Mouse (Mus musculus) MEL (cell line): ENCODE results near the gene Htr3b. TPM values are rescaled to one million over a fixed set of nuclear protein-coding genes. Genes with fewer than 3 reads are reported as not detected.

Experiments
- DNase-seq: peaks from one replicate; pipeline ENCODE4 v3.0.0; 2011; ENCODE audit warnings: low read depth, low spot score
- H3K27ac ChIP-seq: 2 replicates; pipeline ENCODE4 v1.5.1; 2012; ENCODE audit warnings: low read depth, mild to moderate bottlenecking, control low read depth, low read length, moderate library complexity; ENCODE audit not compliant: control insufficient read depth
- H3K27me3 ChIP-seq, 2 experiments: fragments of 150-350 bp in 1 of 2; sonication (generic) in 1 of 2; 2 replicates each; pipeline ENCODE4 v1.6.1; 2012; ENCODE audit warnings: low read length in 2 of 2, mild to moderate bottlenecking in 2 of 2, improper control_type of control experiment in 1 of 2, moderate library complexity in 1 of 2; ENCODE audit not compliant: insufficient read depth in 2 of 2, control insufficient read depth in 1 of 2
- H3K36me3 ChIP-seq, 2 experiments: 2 replicates each; pipeline ENCODE4 v1.6.1; 2012 to 2014; ENCODE audit warnings: low read length in 2 of 2, improper control_type of control experiment in 1 of 2, inconsistent platforms in 1 of 2, mild to moderate bottlenecking in 1 of 2; ENCODE audit not compliant: insufficient read depth in 2 of 2, control insufficient read depth in 1 of 2
- H3K4me1 ChIP-seq, 2 experiments: fragments of 150-350 bp in 1 of 2; sonication (generic) in 1 of 2; 2 replicates each; pipeline ENCODE4 v1.6.1; 2012; ENCODE audit warnings: low read length in 2 of 2, improper control_type of control experiment in 1 of 2, mild to moderate bottlenecking in 1 of 2; ENCODE audit not compliant: insufficient read depth in 2 of 2, control insufficient read depth in 1 of 2
- H3K4me3 ChIP-seq, 2 experiments: fragments of 150-350 bp in 1 of 2; sonication (generic) in 1 of 2; 2 replicates each; pipeline ENCODE4 v1.5.1; 2012; ENCODE audit warnings: low read depth in 2 of 2, low read length in 2 of 2, mild to moderate bottlenecking in 2 of 2, moderate library complexity in 2 of 2, control low read depth in 1 of 2, improper control_type of control experiment in 1 of 2; ENCODE audit not compliant: control insufficient read depth in 1 of 2, insufficient read depth in 1 of 2
- H3K79me2 ChIP-seq: 2 replicates; pipeline ENCODE4 v1.6.1; 2012; ENCODE audit warnings: mild to moderate bottlenecking, low read length, moderate library complexity; ENCODE audit not compliant: control insufficient read depth, poor library complexity, insufficient read depth
- H3K9ac ChIP-seq: 2 replicates; pipeline ENCODE4 v1.6.1; 2012; ENCODE audit warnings: low read depth, mild to moderate bottlenecking, control low read depth, low read length, moderate library complexity; ENCODE audit not compliant: control insufficient read depth, poor library complexity, severe bottlenecking
- H3K9me3 ChIP-seq: fragments of 150-350 bp; sonication (generic); replicated peaks from 2 replicates; pipeline ENCODE4 v1.6.1; 2012; ENCODE audit warnings: mild to moderate bottlenecking, low read length, improper control_type of control experiment, moderate library complexity; ENCODE audit not compliant: insufficient read depth
- CHD2 ChIP-seq: IDR thresholded peaks from 2 replicates; pipeline ENCODE4 v1.6.1; 2011; ENCODE audit warnings: low read length, improper control_type of control experiment
- CTCF ChIP-seq, 3 experiments: IDR thresholded peaks in 2 of 3; conservative IDR thresholded peaks in 1 of 3; 2 replicates each; pipeline ENCODE4 v1.5.1; 2011 to 2012; ENCODE audit warnings: low read length in 3 of 3, low read depth in 2 of 3, mild to moderate bottlenecking in 2 of 3, improper control_type of control experiment in 1 of 3, inconsistent platforms in 1 of 3, mixed read lengths in 1 of 3, moderate library complexity in 1 of 3; ENCODE audit not compliant: control insufficient read depth in 1 of 3, insufficient read depth in 1 of 3, poor library complexity in 1 of 3, severe bottlenecking in 1 of 3
- E2F4 ChIP-seq: IDR thresholded peaks from 2 replicates; pipeline ENCODE4 v1.6.1; 2011; ENCODE audit warnings: low read depth, low read length, improper control_type of control experiment, borderline replicate concordance
- ETS1 ChIP-seq: IDR thresholded peaks from 2 replicates; pipeline ENCODE4 v1.6.1; 2012; ENCODE audit warnings: low read depth, mild to moderate bottlenecking, inconsistent platforms, low read length, improper control_type of control experiment, moderate library complexity
- GABPA ChIP-seq: IDR thresholded peaks from 2 replicates; pipeline ENCODE4 v1.6.1; 2012; ENCODE audit warnings: low read depth, mild to moderate bottlenecking, inconsistent platforms, low read length, improper control_type of control experiment, moderate library complexity
- GATA1 ChIP-seq: IDR thresholded peaks from 2 replicates; pipeline ENCODE4 v1.6.1; 2011; ENCODE audit warnings: low read depth, low read length, improper control_type of control experiment
- HCFC1 ChIP-seq: IDR thresholded peaks from 2 replicates; pipeline ENCODE4 v1.6.1; 2012; ENCODE audit warnings: low read depth, mild to moderate bottlenecking, inconsistent platforms, low read length, improper control_type of control experiment, moderate library complexity
- JUND ChIP-seq: IDR thresholded peaks from 2 replicates; pipeline ENCODE4 v1.6.1; 2011; ENCODE audit warnings: low read depth, mild to moderate bottlenecking, improper control_type of control experiment, low read length
- MAX ChIP-seq: IDR thresholded peaks from 2 replicates; pipeline ENCODE4 v1.6.1; 2011; ENCODE audit warnings: low read length, improper control_type of control experiment
- MYC ChIP-seq: IDR thresholded peaks from 2 replicates; pipeline ENCODE4 v1.6.1; 2011; ENCODE audit warnings: low read depth, mild to moderate bottlenecking, low read length, improper control_type of control experiment, moderate library complexity
- NELFE ChIP-seq: IDR thresholded peaks from 2 replicates; pipeline ENCODE4 v1.6.1; 2011; ENCODE audit warnings: low read depth, low read length, improper control_type of control experiment
- NRF1 ChIP-seq: IDR thresholded peaks from 2 replicates; pipeline ENCODE4 v1.6.1; 2014; ENCODE audit warnings: low read depth, mild to moderate bottlenecking, inconsistent platforms, low read length, improper control_type of control experiment, moderate library complexity; ENCODE audit not compliant: poor library complexity, insufficient read depth, severe bottlenecking
- POLR2A ChIP-seq, 2 experiments: IDR thresholded peaks; 2 replicates each; pipeline ENCODE4 v1.6.1; 2011 to 2012; ENCODE audit warnings: low read length in 2 of 2, mild to moderate bottlenecking in 2 of 2, control low read depth in 1 of 2, improper control_type of control experiment in 1 of 2, low read depth in 1 of 2, moderate library complexity in 1 of 2; ENCODE audit not compliant: control insufficient read depth in 1 of 2, insufficient read depth in 1 of 2, poor library complexity in 1 of 2
- POLR2AphosphoS2 ChIP-seq: IDR thresholded peaks from 2 replicates; pipeline ENCODE4 v1.6.1; 2011; ENCODE audit warnings: low read length, improper control_type of control experiment
- RCOR1 ChIP-seq: IDR thresholded peaks from 2 replicates; pipeline ENCODE4 v1.6.1; 2012; ENCODE audit warnings: low read depth, mild to moderate bottlenecking, inconsistent platforms, low read length, improper control_type of control experiment
- SMC3 ChIP-seq: IDR thresholded peaks from 2 replicates; pipeline ENCODE4 v1.6.1; 2011; ENCODE audit warnings: low read depth, low read length, improper control_type of control experiment
- TAL1 ChIP-seq: IDR thresholded peaks from 2 replicates; pipeline ENCODE4 v1.6.1; 2012; ENCODE audit warnings: mild to moderate bottlenecking, inconsistent platforms, low read length, moderate library complexity, mixed read lengths
- TBP ChIP-seq: IDR thresholded peaks from 2 replicates; pipeline ENCODE4 v1.8.0; 2011; ENCODE audit warnings: low read depth, low read length, improper control_type of control experiment
- TCF12 ChIP-seq: IDR thresholded peaks from 2 replicates; pipeline ENCODE4 v1.6.1; 2014; ENCODE audit warnings: low read depth, mild to moderate bottlenecking, inconsistent platforms, low read length, improper control_type of control experiment, moderate library complexity
- UBTF ChIP-seq: IDR thresholded peaks from 2 replicates; pipeline ENCODE4 v1.6.1; 2012; ENCODE audit warnings: low read depth, mild to moderate bottlenecking, inconsistent platforms, low read length, improper control_type of control experiment, moderate library complexity, borderline replicate concordance; ENCODE audit not compliant: insufficient read depth
- USF2 ChIP-seq, 2 experiments: IDR thresholded peaks; 2 replicates each; pipeline ENCODE4 v1.6.1; 2011 to 2012; ENCODE audit warnings: improper control_type of control experiment in 2 of 2, low read length in 2 of 2, borderline replicate concordance in 1 of 2, inconsistent platforms in 1 of 2, low read depth in 1 of 2, mild to moderate bottlenecking in 1 of 2; ENCODE audit not compliant: insufficient read depth in 1 of 2
- polyA plus RNA-seq, 2 experiments: library from polyadenylated mRNA; stranded (reverse) in 1 of 2; unstranded in 1 of 2; fragments of >175 nt in 1 of 2; fragments of >200 nt in 1 of 2; gene quantifications; 2 replicates each; pipeline versions ENCODE4 v1.2.1 to v1.2.4; 2012; ENCODE audit warnings: low replicate concordance in 2 of 2, low read depth in 1 of 2; ENCODE audit not compliant: insufficient read length in 2 of 2, insufficient read depth in 1 of 2, missing spikeins in 1 of 2
- total RNA-seq: library from RNA; depleted of rRNA; stranded (reverse); fragments of 300-350 nt; gene quantifications from 2 replicates; pipeline ENCODE4 v1.2.3, GENCODE M21; 2012

The Htr3b gene
- total and polyA plus RNA-seq, 3 experiments = not detected

- Histone ChIP-seq H3K27ac (no peak overlapping the region), H3K9ac (no peak overlapping the region), H3K4me1 (no peaks in the 10 kb centered on the region), H3K27me3 (peaks cover 0 to 5% of the 10 kb centered on the region in 2 experiments; a peak in 2 of 4 replicates), H3K79me2 (no peaks in the 10 kb centered on the region), H3K36me3 (no peaks in the 10 kb centered on the region), H3K9me3 (no peaks in the 10 kb centered on the region), H3K4me3 (no peak overlapping the region)
- no peak for DNase-seq
- TF ChIP-seq POLR2A (IDR thresholded peaks at IDR 0.05; ENCODE audit: control insufficient read depth in 1 of 2, insufficient read depth in 1 of 2, low read depth in 1 of 2, low read length in 2 of 2, poor library complexity in 1 of 2) (no peak), UBTF (no peak), GABPA (no peak), USF2 (IDR thresholded peaks at IDR 0.05; ENCODE audit: borderline replicate concordance in 1 of 2, insufficient read depth in 1 of 2, low read depth in 1 of 2, low read length in 2 of 2) (no peak), NRF1 (no peak), JUND (no peak), POLR2AphosphoS2 (no peak), MAX (no peak), TCF12 (no peak), ETS1 (no peak), CTCF (IDR thresholded peaks at IDR 0.05 in 2 of 3, conservative IDR thresholded peaks at IDR 0.05 in 1 of 3; ENCODE audit: control insufficient read depth in 1 of 3, insufficient read depth in 1 of 3, low read depth in 2 of 3, low read length in 3 of 3, poor library complexity in 1 of 3, severe bottlenecking in 1 of 3) (no peak), HCFC1 (no peak)
Observed at GRCm38 (mm10) chr9:48942349-48942748, 22.4 kb downstream of the Htr3b start.

GRCm38 (mm10) chr9:48929436-48929835 lies 35.4 kb downstream of the Htr3b start:
- Histone ChIP-seq H3K27me3 (peaks cover 0 to 4% of the 10 kb centered on the region in 2 experiments; a peak in 2 of 4 replicates), H3K9ac (no peak overlapping the region), H3K27ac (no peak overlapping the region), H3K4me1 (no peaks in the 10 kb centered on the region), H3K79me2 (no peaks in the 10 kb centered on the region), H3K36me3 (no peaks in the 10 kb centered on the region), H3K9me3 (no peaks in the 10 kb centered on the region), H3K4me3 (no peak overlapping the region)
- DNase-seq = no peak
- TF ChIP-seq SMC3 (no peak), NELFE (no peak), TCF12 (no peak), GATA1 (no peak), TAL1 (no peak), NRF1 (no peak), MYC (no peak), E2F4 (no peak), TBP (no peak), CHD2 (no peak), ETS1 (no peak), RCOR1 (no peak)
